Mouse (Mus musculus) megakaryocyte, embryonic 14.5 days (primary cell): ENCODE results near the gene Zfp217.

Experiments
- FLI1 ChIP-seq: IDR thresholded peaks from 2 replicates; pipeline ENCODE4 v1.6.1; 2012; ENCODE audit warnings: low read length, inconsistent platforms, mixed read lengths
- GATA1 ChIP-seq: IDR thresholded peaks from 3 replicates; pipeline ENCODE4 v1.6.1; 2012; ENCODE audit warnings: mixed read lengths, low read length, inconsistent platforms, borderline replicate concordance

DNA sequence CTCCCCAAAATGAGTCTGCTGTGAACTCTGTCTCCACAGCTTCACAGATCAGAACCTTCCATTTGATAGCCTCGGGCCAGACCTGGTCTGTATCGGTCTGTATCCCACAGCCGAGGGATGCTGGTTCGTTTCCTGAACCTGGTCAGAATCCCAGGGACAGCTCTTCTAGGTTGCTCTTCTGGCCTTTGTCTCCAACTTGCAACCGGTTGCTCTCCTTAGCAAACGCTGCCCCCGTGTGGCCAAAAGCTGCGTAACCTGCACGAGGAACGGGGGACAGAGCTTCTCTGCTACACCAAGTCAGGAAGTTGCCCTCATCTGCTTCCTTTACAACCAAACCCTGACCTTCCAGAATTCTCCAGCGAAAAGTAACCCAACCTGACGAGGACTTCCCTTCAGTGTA, 46.8 kb downstream of the Zfp217 start:
- TF ChIP-seq GATA1 (no peak), FLI1 (no peak)
